Mouse (Mus musculus) gastrocnemius, postnatal 25 days (tissue): ENCODE measurements around the gene Tubg2. TPM values are rescaled to one million over a fixed set of nuclear protein-coding genes. Genes with fewer than 3 reads are reported as not detected.
"Not testable (repeated sequence)": the region's sequence is repeated elsewhere in the genome, so short reads cannot be mapped to it uniquely, and the experiment has no call there.

ENCODE experiments used
- DNase-seq: peaks from one replicate; pipeline ENCODE4 v3.0.0; 2022
- total RNA-seq, 2 experiments: library from RNA; stranded (reverse); gene quantifications; 1 replicate in 1 of 2; 2 replicates in 1 of 2; pipeline ENCODE4 v1.2.3; 2021

The Tubg2 gene
- total RNA-seq, 2 experiments from 2014 or later: 2.7 to 2.8 TPM

GRCm38 (mm10) chr11:101138536-101139181, 17.0 kb upstream of the Tubg2 start:
- no peak for DNase-seq

- no peak for DNase-seq
These were observed 15.4 kb upstream of the Tubg2 start for GRCm38 (mm10) chr11:101140164-101140819.

DNA sequence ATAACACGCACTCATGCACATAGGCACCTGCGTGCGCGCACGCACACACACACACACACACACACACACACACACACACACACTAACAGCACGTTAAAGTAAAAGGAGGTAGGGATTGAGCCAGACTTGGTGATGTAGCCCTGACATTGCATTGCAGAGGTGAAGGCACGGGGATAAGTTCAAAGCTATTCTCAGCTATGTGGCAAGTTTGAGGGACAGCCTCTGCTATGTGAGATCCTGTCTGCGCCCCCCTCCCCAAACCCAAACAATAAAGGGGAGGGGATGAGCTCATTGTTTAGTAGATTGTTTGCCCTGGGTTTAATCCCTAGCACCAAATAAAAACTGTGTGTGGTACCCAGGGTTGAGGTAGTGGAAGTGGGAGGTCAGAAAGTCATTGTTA, 14.6 kb upstream of the Tubg2 start:
- no peak for DNase-seq

DNA sequence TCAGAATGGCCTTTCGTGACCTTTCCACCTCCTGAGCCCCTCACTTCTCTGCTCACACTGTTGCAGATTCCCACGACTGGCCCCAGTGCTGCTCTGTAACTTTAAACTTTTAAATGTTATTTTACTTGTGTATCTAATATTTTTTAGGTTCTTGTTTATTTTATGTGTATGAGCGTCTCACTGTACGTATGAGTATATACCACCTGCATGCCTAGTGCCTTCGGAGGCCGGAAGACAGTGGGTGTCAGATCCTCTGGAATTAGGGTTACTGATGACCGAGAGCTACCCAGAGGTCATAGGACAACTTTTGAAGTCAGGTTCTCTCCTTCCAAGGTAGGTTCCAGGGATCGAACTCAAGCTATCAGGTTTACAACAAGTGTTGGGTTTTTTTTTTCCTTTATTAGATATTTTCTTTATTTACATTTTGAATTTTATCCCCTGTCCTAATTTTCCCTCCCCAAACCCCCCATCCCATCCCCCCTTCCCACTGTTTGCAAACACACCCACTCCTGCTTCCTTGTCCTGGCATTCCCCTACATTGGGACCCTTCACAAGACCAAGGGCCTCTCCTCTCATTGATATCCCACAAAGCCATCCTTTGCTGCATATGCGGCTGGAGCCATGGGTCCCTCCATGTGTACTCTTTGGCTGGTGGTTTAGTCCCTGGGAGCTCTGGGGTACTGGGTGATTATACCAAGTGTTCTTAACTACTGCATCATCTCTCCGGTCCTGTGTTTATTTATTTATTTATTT, 13.3 kb upstream of the Tubg2 start:
- DNase-seq: no peak

GRCm38 (mm10) chr11:101143338-101144225, 12.1 kb upstream of the Tubg2 start:
- no peak for DNase-seq

DNA sequence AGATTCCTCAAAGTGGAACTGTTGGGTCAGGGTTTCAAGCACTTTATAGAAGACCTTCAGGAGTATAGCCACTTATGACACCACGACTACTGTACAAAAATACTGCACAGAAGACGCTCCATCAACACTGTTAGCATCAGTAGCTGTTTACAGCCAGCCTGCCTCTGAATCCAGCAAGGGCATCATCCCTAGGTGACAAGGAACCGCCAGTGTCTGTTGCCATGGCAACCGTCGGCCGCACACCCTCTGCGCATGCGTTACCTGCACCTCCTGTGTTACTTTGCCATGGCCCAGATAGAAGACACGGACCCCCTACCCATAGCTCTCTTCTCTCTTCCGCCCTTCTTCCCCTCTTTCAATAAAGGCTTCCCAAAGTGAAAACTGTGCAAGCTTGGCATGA, 9.3 kb upstream of the Tubg2 start:
- no peak for DNase-seq

DNA sequence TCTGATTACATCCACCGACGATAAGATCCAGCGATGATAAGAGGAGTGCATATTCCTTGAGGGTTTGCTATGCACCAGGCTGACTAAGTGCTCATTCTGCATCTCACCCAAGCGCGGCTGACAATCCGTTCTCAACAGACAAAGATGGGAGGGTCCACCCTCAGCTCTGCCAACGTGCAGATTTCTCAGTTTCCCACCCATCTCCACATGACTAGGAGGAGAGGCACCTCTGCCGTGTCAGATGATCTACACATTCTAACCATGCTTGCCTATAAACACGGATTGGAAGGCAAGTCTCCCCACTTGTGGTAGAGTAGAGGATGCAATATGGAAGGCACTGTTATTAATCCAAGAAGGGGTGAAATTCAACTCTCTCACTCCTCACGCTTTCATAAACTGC, 7.0 kb upstream of the Tubg2 start:
- no peak for DNase-seq

GRCm38 (mm10) chr11:101149178-101150105, 6.3 kb upstream of the Tubg2 start:
- peak; percentile 54 for DNase-seq

DNA sequence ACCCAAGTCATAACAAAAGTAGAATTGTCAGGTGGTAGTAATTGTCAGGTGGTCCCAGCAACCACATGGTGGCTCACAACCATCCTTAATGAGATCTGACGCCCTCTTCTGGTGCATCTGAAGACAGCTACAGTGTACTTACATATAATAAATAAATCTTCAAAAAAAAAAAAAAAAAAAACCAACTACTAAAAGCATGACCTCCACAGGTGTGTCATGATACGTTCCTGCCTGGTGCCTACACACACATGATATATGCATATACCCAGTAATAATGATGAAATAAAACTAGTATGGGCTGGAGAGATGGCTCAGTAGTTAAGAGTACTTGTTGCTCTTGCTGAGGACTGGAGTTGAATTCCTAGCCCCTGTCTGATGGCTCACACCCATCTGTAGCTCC, 4.6 kb upstream of the Tubg2 start:
- DNase-seq: no peak

- DNase-seq: no peak
These were observed 2.9 kb upstream of the Tubg2 start for GRCm38 (mm10) chr11:101152825-101153224.

DNA sequence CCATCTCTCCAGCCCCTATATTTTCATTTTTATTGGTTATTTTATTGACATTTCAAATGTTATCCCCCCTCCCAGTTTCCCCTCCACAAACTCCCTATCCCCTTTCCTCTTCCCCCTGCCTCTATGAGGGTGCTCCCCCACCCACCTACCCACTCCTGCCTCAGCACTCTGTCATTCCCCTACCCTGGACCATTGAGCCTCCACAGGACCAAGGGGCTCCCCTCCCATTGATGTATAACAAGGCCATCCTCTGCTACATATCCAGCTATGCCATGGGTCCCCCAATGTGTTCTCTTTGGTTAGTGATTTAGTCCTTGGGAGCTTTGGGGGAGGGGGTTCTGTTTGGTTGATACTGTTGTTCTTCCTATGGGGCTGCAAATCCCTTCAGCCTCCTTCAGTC, 1.1 kb upstream of the Tubg2 start:
- no peak for DNase-seq

DNA sequence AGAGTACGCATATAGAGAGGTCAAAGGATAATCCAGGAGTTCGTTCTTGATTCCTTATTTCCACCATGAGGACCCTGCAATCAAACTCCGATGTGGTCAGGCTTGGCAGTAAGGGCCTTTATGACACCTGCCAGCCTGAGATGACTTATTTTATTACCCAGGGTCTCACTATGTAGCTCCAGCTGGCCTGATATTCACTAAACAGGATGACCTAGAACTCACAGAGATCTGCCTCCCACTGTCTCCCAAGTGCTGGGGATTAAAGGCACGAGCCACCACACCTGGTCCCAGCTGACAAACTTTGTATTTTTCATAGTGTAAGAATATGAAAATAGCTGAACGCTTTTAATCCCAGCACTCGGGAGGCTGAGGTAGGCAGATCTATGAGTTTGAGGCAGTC, 556 bp upstream of the Tubg2 start:
- no peak for DNase-seq

DNA sequence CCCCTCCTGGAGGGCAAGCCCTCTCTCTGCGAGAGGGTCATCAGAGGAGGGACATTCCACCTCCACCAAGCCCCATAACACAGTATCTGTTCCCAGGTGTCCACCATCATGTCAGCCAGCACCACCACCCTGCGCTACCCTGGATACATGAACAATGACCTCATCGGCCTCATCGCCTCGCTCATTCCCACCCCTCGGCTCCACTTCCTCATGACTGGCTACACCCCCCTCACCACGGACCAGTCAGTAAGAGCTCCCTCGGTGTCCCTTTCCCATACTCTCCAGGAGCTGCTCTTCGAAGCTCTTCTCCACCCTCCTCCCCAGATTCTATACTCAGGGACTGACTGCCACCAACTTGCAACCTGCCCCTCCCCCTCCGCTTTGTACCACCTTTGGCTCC, 4.4 kb downstream of the Tubg2 start:
- DNase-seq: not testable (repeated sequence)

GRCm38 (mm10) chr11:101160981-101161505, 5.3 kb downstream of the Tubg2 start:
- DNase-seq: not testable (repeated sequence)

DNA sequence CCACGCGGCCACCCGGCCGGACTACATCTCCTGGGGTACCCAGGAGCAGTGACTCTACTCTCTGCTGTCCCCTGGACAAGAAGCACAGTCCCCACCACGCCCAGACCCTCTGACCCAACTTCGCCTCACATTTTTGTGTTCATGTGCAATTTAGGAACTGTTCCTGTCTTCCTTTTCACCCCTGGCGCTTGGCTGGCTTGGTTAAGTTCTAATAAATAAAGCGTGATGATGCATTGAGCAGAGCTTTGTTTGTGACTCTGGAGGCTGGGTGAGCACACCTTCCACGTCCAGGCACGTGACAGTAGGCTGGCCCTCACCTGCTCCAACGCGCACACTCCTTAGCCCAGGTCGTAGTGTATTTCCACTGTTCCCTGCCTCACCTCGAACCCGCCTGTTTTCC, 5.8 kb downstream of the Tubg2 start:
- no peak for DNase-seq

DNA sequence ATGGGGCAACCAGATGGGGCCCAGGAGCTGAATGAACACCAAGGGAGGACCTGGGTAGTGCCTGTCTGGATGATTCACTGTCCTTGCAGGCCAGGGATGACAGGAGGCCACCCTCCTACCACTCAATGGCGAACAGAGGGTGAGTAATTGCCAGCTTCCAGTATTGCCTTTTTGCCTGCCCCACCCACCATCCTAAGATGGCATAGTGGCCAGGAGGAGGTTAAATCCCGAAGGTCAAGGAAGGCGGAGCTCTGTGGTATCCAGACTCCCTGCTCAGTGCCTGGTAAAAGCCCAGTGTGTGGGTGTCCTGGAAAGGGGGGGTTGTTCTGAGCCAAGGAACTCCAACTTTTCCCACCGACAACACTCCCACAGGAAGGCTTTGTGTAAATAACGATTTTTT, 6.6 kb downstream of the Tubg2 start:
- DNase-seq: no peak

GRCm38 (mm10) chr11:101162772-101163171, 7.1 kb downstream of the Tubg2 start:
- DNase-seq: peak; percentile 91

DNA sequence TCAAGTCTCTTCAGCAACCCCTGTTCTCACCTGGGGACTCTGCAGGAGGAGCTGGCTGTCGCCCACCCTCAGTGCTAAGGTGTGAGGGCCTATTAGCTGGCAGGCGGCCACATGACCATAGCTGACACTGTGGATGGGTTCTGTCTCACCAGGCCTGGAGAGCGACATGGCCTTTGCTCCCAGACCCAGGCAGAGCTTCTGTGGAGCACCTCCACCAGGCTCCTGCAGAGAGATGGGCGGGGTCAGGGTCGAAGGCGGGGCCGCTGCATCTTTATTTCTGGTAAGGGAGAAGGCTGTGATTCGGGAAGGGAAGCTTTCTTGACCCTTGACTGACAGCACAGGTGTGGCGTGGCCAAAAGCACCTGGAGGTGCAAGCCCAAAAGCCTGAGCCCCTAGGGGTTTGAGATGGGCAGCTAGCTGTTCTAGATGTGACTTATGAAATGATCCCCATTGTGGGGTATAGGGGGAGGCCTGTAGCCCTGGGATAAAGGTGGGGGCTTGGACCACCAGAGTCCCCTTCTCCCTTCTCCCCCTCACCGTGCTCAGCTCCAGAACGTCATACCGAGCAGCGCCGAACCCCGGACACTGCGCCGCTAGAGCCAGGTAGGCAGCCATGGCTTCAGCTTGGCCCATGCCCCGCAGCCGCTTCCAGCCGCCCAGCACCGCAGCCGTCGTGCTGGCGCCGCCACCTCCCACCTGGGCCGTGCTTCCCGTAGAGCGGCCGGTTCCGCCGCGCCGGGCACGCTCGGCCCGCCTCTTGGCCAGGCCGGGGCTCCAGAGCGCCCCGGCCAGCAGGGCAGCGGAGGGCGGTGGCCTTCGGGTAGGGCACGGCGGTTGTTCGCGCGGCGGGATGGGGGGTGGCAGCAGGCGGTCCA, 8.0 kb downstream of the Tubg2 start:
- DNase-seq: no peak

GRCm38 (mm10) chr11:101164351-101164665, 8.6 kb downstream of the Tubg2 start:
- DNase-seq: no peak
